Mouse (Mus musculus): ENCODE measurements at regions not wholly inside any gene's neighbourhood (a gene's known extent, or its start where the extent isn't known, plus 50 kb on each side); places are given as distances from the start of the nearest gene placed in this dataset.

DNA sequence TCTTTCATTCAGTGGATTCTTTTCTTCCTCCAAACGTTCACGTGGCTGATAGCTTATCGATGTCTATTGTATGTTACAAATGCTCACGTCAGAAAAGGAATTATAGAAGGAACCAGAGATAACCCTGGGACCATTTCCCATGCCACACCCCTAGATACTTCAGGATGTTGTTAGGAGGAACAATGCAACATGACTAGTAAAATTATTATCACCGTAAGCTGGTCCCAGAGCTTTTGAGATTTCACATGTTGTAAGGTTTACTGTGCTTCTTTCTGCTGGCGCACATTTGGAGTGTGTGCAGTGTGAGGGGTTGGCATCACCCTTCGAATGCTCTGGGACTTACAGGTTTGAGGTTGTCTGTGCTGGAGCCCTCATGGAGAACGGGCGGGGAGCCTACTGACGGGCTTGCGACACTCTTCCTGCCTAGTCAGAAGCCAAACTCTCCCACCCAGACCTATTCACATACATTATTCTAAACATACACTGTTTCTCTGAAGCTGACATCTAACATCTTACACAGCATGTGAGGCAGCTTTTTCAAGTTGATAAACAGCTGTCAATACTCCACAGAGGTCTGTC is 118.2 kb upstream of the Ednrb start:
- no peak overlapping the region for H3K27ac ChIP-seq (ENCODE audit: low read length)
- no peaks in the 10 kb centered on the region for H3K36me3 ChIP-seq (ENCODE audit: control insufficient read depth, insufficient read depth, low read length)
- H3K9ac ChIP-seq (ENCODE audit: low read length) = no peak overlapping the region
- WGBS = 60% methylated on average over 11 of the region's 11 CpGs
- no peak overlapping the region for H3K4me2 ChIP-seq (ENCODE audit: low read depth, low read length)
- no peak for ATAC-seq (ENCODE audit: low read depth)
- no peak overlapping the region for H3K4me3 ChIP-seq (ENCODE audit: low read length)
- no peaks in the 10 kb centered on the region for H3K4me1 ChIP-seq (replicated peaks; ENCODE audit: control insufficient read depth, insufficient read depth, low read length)
- H3K27me3 ChIP-seq (ENCODE audit: control insufficient read depth, insufficient read depth, low read depth, low read length) = no peaks in the 10 kb centered on the region
- H3K9me3 ChIP-seq (ENCODE audit: control insufficient read depth, low read length) = no peaks in the 10 kb centered on the region

DNA sequence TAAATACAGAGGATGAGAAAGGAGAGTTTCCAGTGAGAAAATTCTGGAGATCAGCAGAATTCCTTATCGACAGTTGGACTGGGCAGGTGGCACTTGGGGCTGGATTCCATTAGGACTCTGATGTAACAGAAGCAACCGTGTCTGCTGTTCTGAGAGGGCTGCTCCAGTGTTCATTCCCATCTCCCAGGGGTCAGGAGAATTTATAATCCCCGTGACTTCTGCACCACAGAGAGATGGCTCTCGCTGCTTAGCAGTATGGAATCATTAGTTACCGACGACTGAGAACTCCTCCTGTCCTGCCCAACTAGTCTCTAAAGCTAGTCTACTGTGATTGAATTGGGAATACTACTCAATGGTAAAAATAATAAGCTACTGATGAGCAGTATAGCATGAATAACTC is 107.7 kb upstream of the Ednrb start:
- no peaks in the 10 kb centered on the region for H3K36me3 ChIP-seq (ENCODE audit: control insufficient read depth, insufficient read depth, low read length)
- ATAC-seq (ENCODE audit: low read depth) = no peak
- no peak overlapping the region for H3K9ac ChIP-seq (ENCODE audit: low read length)
- WGBS = 81% methylated on average over 6 of the region's 6 CpGs
- H3K4me1 ChIP-seq (replicated peaks; ENCODE audit: control insufficient read depth, insufficient read depth, low read length) = no peaks in the 10 kb centered on the region
- no peak overlapping the region for H3K27ac ChIP-seq (ENCODE audit: low read length)
- H3K27me3 ChIP-seq (ENCODE audit: control insufficient read depth, insufficient read depth, low read depth, low read length) = no peaks in the 10 kb centered on the region
- H3K9me3 ChIP-seq (ENCODE audit: control insufficient read depth, low read length) = no peaks in the 10 kb centered on the region
- no peak overlapping the region for H3K4me3 ChIP-seq (ENCODE audit: low read length)
- H3K4me2 ChIP-seq (ENCODE audit: low read depth, low read length) = no peak overlapping the region

DNA sequence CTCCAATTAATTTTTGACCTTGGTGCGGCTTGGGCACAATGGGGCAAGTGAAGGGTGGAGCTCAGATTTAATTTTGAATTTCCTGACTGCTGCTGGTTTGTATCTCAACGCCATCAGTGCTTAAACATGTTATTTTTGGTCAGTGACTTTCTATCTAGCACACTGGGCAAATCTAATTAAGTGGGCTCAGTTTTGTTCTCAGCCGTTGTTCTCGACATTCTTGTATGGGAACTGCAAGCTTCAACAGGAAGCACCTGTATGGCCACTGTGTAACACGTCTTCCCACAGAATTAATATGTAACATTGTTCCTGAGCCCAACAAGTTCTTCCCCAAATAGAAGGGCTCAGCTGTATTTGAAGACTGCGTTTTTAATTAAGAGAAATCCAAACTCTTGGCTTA is 105.7 kb upstream of the Ednrb start:
- 51% methylated on average over 6 of the region's 6 CpGs for WGBS
- no peaks in the 10 kb centered on the region for H3K9me3 ChIP-seq (ENCODE audit: control insufficient read depth, low read length)
- no peak overlapping the region for H3K27ac ChIP-seq (ENCODE audit: low read length)

DNA sequence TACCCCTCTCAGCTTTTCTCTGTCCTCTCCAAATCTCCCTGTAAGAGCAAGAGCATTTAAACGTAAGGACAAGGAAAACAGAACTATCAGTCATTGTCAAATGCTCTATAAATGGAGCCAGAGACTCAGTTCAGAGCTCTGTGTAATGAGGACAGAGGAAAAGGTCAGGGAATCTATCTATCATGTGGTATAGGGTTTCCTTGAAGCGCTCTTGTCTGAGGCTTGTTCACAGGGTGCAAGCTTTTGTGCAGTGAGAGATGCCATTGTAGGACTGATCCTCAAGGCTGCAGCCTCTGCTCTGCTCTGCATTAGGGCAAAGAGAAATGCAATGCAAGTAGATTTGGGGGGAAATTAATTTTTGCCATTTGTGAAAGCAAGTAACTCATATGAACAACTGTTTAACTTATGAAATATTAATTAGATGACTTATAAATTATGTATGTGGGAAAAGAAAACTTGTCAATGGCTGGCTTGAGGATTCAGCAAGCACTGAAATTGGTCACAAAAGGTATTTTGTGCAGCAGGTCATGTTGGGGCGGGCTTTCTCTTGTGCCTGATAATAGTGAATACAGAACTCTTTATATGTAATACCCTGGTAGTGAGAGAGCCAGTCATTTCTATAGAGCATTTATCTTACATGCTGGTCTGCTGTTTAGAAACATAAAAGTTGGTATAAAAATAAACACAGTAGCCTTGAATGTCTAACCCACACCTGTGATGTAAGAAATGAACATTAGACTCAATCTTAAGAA is 104.0 kb upstream of the Ednrb start:
- Histone ChIP-seq H3K9ac (ENCODE audit: low read length) (no peak overlapping the region), H3K9me3 (ENCODE audit: control insufficient read depth, low read length) (no peaks in the 10 kb centered on the region), H3K4me2 (ENCODE audit: low read depth, low read length) (no peak overlapping the region), H3K36me3 (ENCODE audit: control insufficient read depth, insufficient read depth, low read length) (no peaks in the 10 kb centered on the region), H3K27me3 (ENCODE audit: control insufficient read depth, insufficient read depth, low read depth, low read length) (no peaks in the 10 kb centered on the region), H3K4me1 (replicated peaks; ENCODE audit: control insufficient read depth, insufficient read depth, low read length) (no peaks in the 10 kb centered on the region; the same call in 1 of the 2 replicates), H3K4me3 (ENCODE audit: low read length) (no peak overlapping the region), H3K27ac (ENCODE audit: low read length) (no peak overlapping the region)
- no peak for ATAC-seq (ENCODE audit: low read depth)
- WGBS = 47% methylated on average over 3 of the region's 3 CpGs

More for the DNA sequence above, 105.7 kb upstream of the Ednrb start:
- ATAC-seq (ENCODE audit: low read depth) = peak; percentile 65
- H3K27me3 ChIP-seq (ENCODE audit: control insufficient read depth, insufficient read depth, low read depth, low read length) = no peaks in the 10 kb centered on the region
- no peak overlapping the region for H3K4me3 ChIP-seq (ENCODE audit: low read length)
- no peak overlapping the region for H3K9ac ChIP-seq (ENCODE audit: low read length)
- no peaks in the 10 kb centered on the region for H3K36me3 ChIP-seq (ENCODE audit: control insufficient read depth, insufficient read depth, low read length)
- no peak overlapping the region for H3K4me2 ChIP-seq (ENCODE audit: low read depth, low read length)
- H3K4me1 ChIP-seq (replicated peaks; ENCODE audit: control insufficient read depth, insufficient read depth, low read length) = no peaks in the 10 kb centered on the region; the same call in 1 of the 2 replicates

DNA sequence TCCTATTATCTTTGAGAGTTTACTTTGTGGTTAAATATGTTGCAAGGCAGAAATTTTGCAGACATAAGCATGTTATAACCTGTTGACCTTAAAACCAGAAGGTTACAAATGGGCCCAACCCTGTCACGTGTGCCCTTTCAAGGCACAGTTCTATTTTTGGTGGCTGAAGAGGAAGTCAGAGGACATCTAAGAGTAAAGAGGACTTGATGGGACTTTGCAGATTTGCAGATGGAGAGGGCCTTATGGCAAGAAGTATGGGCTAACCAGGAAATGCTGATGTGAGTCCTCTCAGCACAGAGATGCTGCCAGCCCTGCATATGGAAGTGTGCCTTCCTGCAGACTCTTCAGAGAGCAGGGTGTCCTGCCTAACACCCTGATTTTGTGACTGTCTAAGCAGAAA is 101.6 kb upstream of the Ednrb start:
- Histone ChIP-seq H3K9me3 (ENCODE audit: control insufficient read depth, low read length) (no peaks in the 10 kb centered on the region), H3K27me3 (ENCODE audit: control insufficient read depth, insufficient read depth, low read depth, low read length) (no peaks in the 10 kb centered on the region), H3K9ac (ENCODE audit: low read length) (no peak overlapping the region), H3K36me3 (ENCODE audit: control insufficient read depth, insufficient read depth, low read length) (no peaks in the 10 kb centered on the region), H3K4me1 (replicated peaks; ENCODE audit: control insufficient read depth, insufficient read depth, low read length) (no peaks in the 10 kb centered on the region; the same call in 1 of the 2 replicates), H3K4me3 (ENCODE audit: low read length) (no peak overlapping the region), H3K27ac (ENCODE audit: low read length) (no peak overlapping the region), H3K4me2 (ENCODE audit: low read depth, low read length) (no peak overlapping the region)
- WGBS = 16% methylated on average over 1 of the region's 1 CpGs
- ATAC-seq (ENCODE audit: low read depth) = peak; percentile 36; the same call in 1 of the 2 replicates

DNA sequence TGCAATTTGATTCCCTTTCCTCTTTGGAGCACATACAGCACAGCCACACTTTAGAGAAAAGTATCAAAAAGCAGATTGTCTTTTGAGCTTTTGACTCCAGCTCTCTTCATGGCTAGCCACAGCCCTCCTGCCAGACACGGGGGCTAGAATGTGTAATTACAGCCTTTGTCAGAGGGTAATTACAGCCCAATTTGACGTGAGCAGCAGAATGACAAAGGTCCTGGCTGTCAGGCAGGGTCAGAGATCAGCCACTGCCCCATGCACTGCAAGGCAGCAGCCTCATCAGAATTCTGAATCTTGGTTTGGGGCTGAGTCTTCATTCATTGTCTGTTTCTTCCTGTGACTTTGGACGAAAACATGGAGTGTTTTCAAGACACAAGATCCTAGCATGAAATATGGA is 95.7 kb upstream of the Ednrb start:
- no peaks in the 10 kb centered on the region for H3K9me3 ChIP-seq (ENCODE audit: control insufficient read depth, low read length)
- H3K4me3 ChIP-seq (ENCODE audit: low read length) = no peak overlapping the region
- H3K4me1 ChIP-seq (replicated peaks; ENCODE audit: control insufficient read depth, insufficient read depth, low read length) = no peaks in the 10 kb centered on the region
- H3K27me3 ChIP-seq (ENCODE audit: control insufficient read depth, insufficient read depth, low read depth, low read length) = no peaks in the 10 kb centered on the region
- H3K4me2 ChIP-seq (ENCODE audit: low read depth, low read length) = no peak overlapping the region
- no peak for ATAC-seq (ENCODE audit: low read depth)
- WGBS = 16% methylated on average over 3 of the region's 3 CpGs
- no peak overlapping the region for H3K9ac ChIP-seq (ENCODE audit: low read length)
- H3K36me3 ChIP-seq (ENCODE audit: control insufficient read depth, insufficient read depth, low read length) = no peaks in the 10 kb centered on the region
- no peak overlapping the region for H3K27ac ChIP-seq (ENCODE audit: low read length)

DNA sequence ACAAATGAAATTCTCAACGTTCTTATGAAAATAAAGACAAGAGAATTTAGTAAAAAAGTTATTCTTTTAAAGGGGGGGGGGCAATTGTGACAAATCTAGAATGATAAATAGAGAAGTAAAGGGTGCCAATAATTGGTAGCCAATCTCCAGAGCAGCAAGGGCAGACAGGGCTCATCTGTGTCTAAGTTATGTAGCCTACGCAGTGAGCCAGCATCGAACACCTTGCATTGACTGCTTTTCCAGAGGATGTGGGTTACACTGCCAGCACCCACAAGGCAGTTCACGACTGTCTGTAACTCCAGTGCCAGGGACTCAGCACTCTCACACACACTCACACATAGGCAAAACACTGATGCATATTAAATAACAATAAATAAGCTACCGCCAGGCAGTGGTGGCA is 94.7 kb upstream of the Ednrb start:
- no peaks in the 10 kb centered on the region for H3K4me1 ChIP-seq (replicated peaks; ENCODE audit: control insufficient read depth, insufficient read depth, low read length)
- H3K27me3 ChIP-seq (ENCODE audit: control insufficient read depth, insufficient read depth, low read depth, low read length) = no peaks in the 10 kb centered on the region
- no peak overlapping the region for H3K27ac ChIP-seq (ENCODE audit: low read length)
- H3K9me3 ChIP-seq (ENCODE audit: control insufficient read depth, low read length) = no peaks in the 10 kb centered on the region
- no peak overlapping the region for H3K4me2 ChIP-seq (ENCODE audit: low read depth, low read length)
- ATAC-seq (ENCODE audit: low read depth) = no peak
- H3K36me3 ChIP-seq (ENCODE audit: control insufficient read depth, insufficient read depth, low read length) = no peaks in the 10 kb centered on the region
- no peak overlapping the region for H3K9ac ChIP-seq (ENCODE audit: low read length)
- 77% methylated on average over 5 of the region's 5 CpGs for WGBS
- H3K4me3 ChIP-seq (ENCODE audit: low read length) = no peak overlapping the region

DNA sequence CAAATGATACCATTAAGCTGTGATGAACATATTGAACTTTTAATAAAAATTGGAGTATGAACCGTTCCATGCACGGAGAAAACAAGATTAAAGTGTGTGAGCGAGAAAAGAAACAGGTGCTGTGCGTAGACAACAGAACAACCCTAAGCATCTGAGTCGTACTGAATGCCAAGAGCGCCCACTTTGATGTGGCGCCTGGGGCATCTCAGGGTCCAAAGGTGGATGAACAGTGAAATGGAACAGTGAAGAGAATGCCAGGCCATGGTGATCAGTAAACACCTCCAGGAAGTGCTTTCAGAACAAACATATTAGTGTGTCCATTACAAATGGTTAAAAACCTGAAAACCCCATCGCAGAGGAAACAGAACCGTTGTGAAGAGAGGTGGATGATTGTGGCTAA is 94.0 kb upstream of the Ednrb start:
- no peak overlapping the region for H3K4me3 ChIP-seq (ENCODE audit: low read length)
- H3K4me1 ChIP-seq (replicated peaks; ENCODE audit: control insufficient read depth, insufficient read depth, low read length) = no peaks in the 10 kb centered on the region
- H3K9me3 ChIP-seq (ENCODE audit: control insufficient read depth, low read length) = no peaks in the 10 kb centered on the region
- no peak for ATAC-seq (ENCODE audit: low read depth)
- no peak overlapping the region for H3K27ac ChIP-seq (ENCODE audit: low read length)
- H3K4me2 ChIP-seq (ENCODE audit: low read depth, low read length) = no peak overlapping the region
- no peaks in the 10 kb centered on the region for H3K36me3 ChIP-seq (ENCODE audit: control insufficient read depth, insufficient read depth, low read length)
- no peaks in the 10 kb centered on the region for H3K27me3 ChIP-seq (ENCODE audit: control insufficient read depth, insufficient read depth, low read depth, low read length)
- WGBS = 83% methylated on average over 9 of the region's 9 CpGs
- no peak overlapping the region for H3K9ac ChIP-seq (ENCODE audit: low read length)

DNA sequence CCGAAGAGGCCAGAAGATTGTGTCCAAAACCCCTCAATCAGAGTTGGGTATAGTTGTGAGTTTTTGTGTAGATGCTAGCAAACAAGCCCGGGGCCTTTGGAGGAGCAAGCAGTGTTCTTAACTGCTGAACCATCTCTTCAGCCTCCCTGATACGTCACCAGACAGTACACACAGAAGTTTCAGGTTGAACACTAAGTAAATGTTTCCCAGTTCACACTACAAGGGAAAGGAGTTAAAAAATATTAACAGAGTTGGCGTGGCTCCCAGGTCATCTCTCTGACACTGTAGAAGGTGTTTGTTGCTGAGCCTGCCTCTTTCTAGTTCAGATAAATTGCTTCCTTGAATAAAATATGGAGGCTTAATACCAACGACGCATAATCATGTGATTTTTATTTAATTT is 93.5 kb upstream of the Ednrb start:
- no peak for ATAC-seq (ENCODE audit: low read depth)
- Histone ChIP-seq H3K4me1 (replicated peaks; ENCODE audit: control insufficient read depth, insufficient read depth, low read length) (no peaks in the 10 kb centered on the region), H3K4me2 (ENCODE audit: low read depth, low read length) (no peak overlapping the region), H3K9me3 (ENCODE audit: control insufficient read depth, low read length) (no peaks in the 10 kb centered on the region), H3K27me3 (ENCODE audit: control insufficient read depth, insufficient read depth, low read depth, low read length) (no peaks in the 10 kb centered on the region), H3K9ac (ENCODE audit: low read length) (no peak overlapping the region), H3K27ac (ENCODE audit: low read length) (no peak overlapping the region), H3K36me3 (ENCODE audit: control insufficient read depth, insufficient read depth, low read length) (no peaks in the 10 kb centered on the region), H3K4me3 (ENCODE audit: low read length) (no peak overlapping the region)
- WGBS = 68% methylated on average over 6 of the region's 6 CpGs
